Mouse (Mus musculus): Measurements from ENCODE around the gene Plxdc2.

- TF ChIP-seq CTCF (IDR thresholded peaks at IDR 0.05; ENCODE audit: control insufficient read depth, insufficient read depth, insufficient read length) (no peak), USF1 (IDR thresholded peaks at IDR 0.05; ENCODE audit: low read depth) (no peak), CEBPB (IDR thresholded peaks at IDR 0.05; ENCODE audit: low read depth) (no peak), MAX (IDR thresholded peaks at IDR 0.05) (no peak), MYOG (IDR thresholded peaks at IDR 0.05; ENCODE audit: control insufficient read depth, extremely low read depth, insufficient read length) (no peak)
Observed at GRCm38 (mm10) chr2:16588546-16588945, 232.4 kb downstream of the Plxdc2 start.
